10 mouse cellular contexts compared by ENCODE assay signal in genomic region chr8:8440903-8441302, GRCm38 (mm10).
A peak's percentile ranks its signal among the peaks of the same experiment; 100 is the strongest.
DNase-seq lines count a peak whose midpoint lies in the region; ATAC-seq and TF ChIP-seq lines count a peak whose summit lies in the region.
"Had no signal": no experiment of that assay in that cellular context is flagged by ENCODE, and none has a peak within 500 bp of the region (broad histone marks: within the 10 kb centered on the region; RNA-seq: fewer than 3 reads in every experiment).

No protein-coding gene starts in this region.

- TF ChIP-seq CTCF in lung, embryonic 14.5 days (IDR thresholded peaks at IDR 0.05; ENCODE audit: low read depth): no peak
- TF ChIP-seq CTCF in stomach, postnatal 0 days (IDR thresholded peaks at IDR 0.05; ENCODE audit: low read depth): no peak

- peak; percentile 58 for DNase-seq in lung, embryonic 14.5 days
- no peak for DNase-seq in lung, postnatal 25 days (ENCODE audit: low spot score)
- DNase-seq in heart, postnatal 4 days: peak; percentile 10
- peak; percentile 24 for DNase-seq in stomach, postnatal 0 days (ENCODE audit: low spot score)
- no peak for DNase-seq in testis, postnatal 14 days (ENCODE audit: low spot score)
- no peak for DNase-seq in spleen, adult 18-20 months
- DNase-seq: gastrocnemius, postnatal 36 days had no signal

- no peaks in the 10 kb centered on the region for H3K36me3 ChIP-seq in lung, embryonic 14.5 days (ENCODE audit: insufficient read depth)
- no peaks in the 10 kb centered on the region for H3K36me3 ChIP-seq in limb, embryonic 15.5 days
- no peaks in the 10 kb centered on the region for H3K36me3 ChIP-seq in stomach, postnatal 0 days (ENCODE audit: control insufficient read depth, insufficient read depth, low read length)
- H3K36me3 ChIP-seq: embryonic facial prominence, embryonic 15.5 days had no signal

- H3K4me1 ChIP-seq in lung, embryonic 14.5 days (ENCODE audit: insufficient read depth): no peaks in the 10 kb centered on the region
- 0 out of 2 replicates have a peak, but pooled peaks cover 3% of the 10 kb centered on the region for H3K4me1 ChIP-seq in limb, embryonic 15.5 days
- H3K4me1 ChIP-seq in stomach, postnatal 0 days (replicated peaks; ENCODE audit: control insufficient read depth, insufficient read depth): 0 out of 2 replicates have a peak, but pooled peaks cover 2% of the 10 kb centered on the region
- H3K4me1 ChIP-seq: embryonic facial prominence, embryonic 15.5 days had no signal

- H3K27me3 ChIP-seq in lung, embryonic 14.5 days (ENCODE audit: insufficient read depth, low read length): no peaks in the 10 kb centered on the region
- no peaks in the 10 kb centered on the region for H3K27me3 ChIP-seq in limb, embryonic 15.5 days
- H3K27me3 ChIP-seq in stomach, postnatal 0 days (ENCODE audit: control insufficient read depth, insufficient read depth, low read length): no peaks in the 10 kb centered on the region
- H3K27me3 ChIP-seq: embryonic facial prominence, embryonic 15.5 days had no signal

- H3K27ac ChIP-seq in lung, embryonic 14.5 days (ENCODE audit: low read depth): no peak overlapping the region
- peak overlapping the region; percentile 33; the same call in 1 of the 2 replicates for H3K27ac ChIP-seq in limb, embryonic 15.5 days
- no peak overlapping the region for H3K27ac ChIP-seq in stomach, postnatal 0 days (replicated peaks)
- H3K27ac ChIP-seq: embryonic facial prominence, embryonic 15.5 days had no signal

- WGBS in lung, embryonic 14.5 days: 27% methylated on average over 8 of the region's 8 CpGs
- 27% methylated on average over 8 of the region's 8 CpGs for WGBS in limb, embryonic 15.5 days
- WGBS in stomach, postnatal 0 days: 25% methylated on average over 8 of the region's 8 CpGs

- no peak overlapping the region for H3K4me3 ChIP-seq in lung, embryonic 14.5 days (ENCODE audit: low read depth, low read length)
- H3K4me3 ChIP-seq in limb, embryonic 15.5 days: 0 out of 2 replicates have a peak overlapping the region, but pooled peaks have one; percentile 6
- no peak overlapping the region for H3K4me3 ChIP-seq in stomach, postnatal 0 days (ENCODE audit: low read depth, low read length)
- H3K4me3 ChIP-seq: embryonic facial prominence, embryonic 15.5 days had no signal

- H3K9ac ChIP-seq in lung, embryonic 14.5 days: no peak overlapping the region
- H3K9ac ChIP-seq in limb, embryonic 15.5 days: no peak overlapping the region
- no peak overlapping the region for H3K9ac ChIP-seq in stomach, postnatal 0 days (ENCODE audit: low read length)
- H3K9ac ChIP-seq: embryonic facial prominence, embryonic 15.5 days had no signal

- peak; percentile 73; the same call in 1 of the 2 replicates for ATAC-seq in lung, embryonic 14.5 days (ENCODE audit: insufficient read depth)
- peak; percentile 48; the same call in 1 of the 2 replicates for ATAC-seq in limb, embryonic 15.5 days (ENCODE audit: insufficient number of reproducible peaks, low FRiP score, low TSS enrichment, low read depth)
- ATAC-seq in stomach, postnatal 0 days (ENCODE audit: low FRiP score, low TSS enrichment): peak; percentile 74; the same call in 1 of the 2 replicates
- ATAC-seq in erythroid progenitor cell, adult 5-6 weeks (replicated peaks; ENCODE audit: low FRiP score, poor library complexity, severe bottlenecking): no peak

- H3K9me3 ChIP-seq in lung, embryonic 14.5 days (ENCODE audit: low read depth, low read length): no peaks in the 10 kb centered on the region
- no peaks in the 10 kb centered on the region for H3K9me3 ChIP-seq in limb, embryonic 15.5 days
- no peaks in the 10 kb centered on the region for H3K9me3 ChIP-seq in stomach, postnatal 0 days (ENCODE audit: control insufficient read depth, low read length)
- H3K9me3 ChIP-seq: embryonic facial prominence, embryonic 15.5 days had no signal

- H3K4me2 ChIP-seq in lung, embryonic 14.5 days: peak overlapping the region; percentile 32
- H3K4me2 ChIP-seq in limb, embryonic 15.5 days: peak overlapping the region; percentile 29
- H3K4me2 ChIP-seq in stomach, postnatal 0 days (replicated peaks; ENCODE audit: low read depth): peak overlapping the region; percentile 41
- H3K4me2 ChIP-seq: embryonic facial prominence, embryonic 15.5 days had no signal

- no peak for TF ChIP-seq EP300 in stomach, postnatal 0 days (optimal IDR thresholded peaks at IDR 0.05)

Comparison
In these comparisons a context has a peak if more than half of its experiments do, and no peak if none do; other contexts are left out.
1. DNase-seq: peak in lung, embryonic 14.5 days (single experiment), heart, postnatal 4 days (single experiment) and stomach, postnatal 0 days (single experiment); none in lung, postnatal 25 days (single experiment), testis, postnatal 14 days (single experiment) and spleen, adult 18-20 months (0 of 2).
2. Peak in every context shown above with its lines, with median percentiles within 50 percentile points of each other: H3K4me2 ChIP-seq.